Mouse (Mus musculus): ENCODE data around the gene Igsf8. TPM values are rescaled to one million over a fixed set of nuclear protein-coding genes. Genes with fewer than 3 reads are reported as not detected.

Igsf8 gene
- polyA plus RNA-seq, 2 experiments, result 11.0 to 15.4 TPM

DNA sequence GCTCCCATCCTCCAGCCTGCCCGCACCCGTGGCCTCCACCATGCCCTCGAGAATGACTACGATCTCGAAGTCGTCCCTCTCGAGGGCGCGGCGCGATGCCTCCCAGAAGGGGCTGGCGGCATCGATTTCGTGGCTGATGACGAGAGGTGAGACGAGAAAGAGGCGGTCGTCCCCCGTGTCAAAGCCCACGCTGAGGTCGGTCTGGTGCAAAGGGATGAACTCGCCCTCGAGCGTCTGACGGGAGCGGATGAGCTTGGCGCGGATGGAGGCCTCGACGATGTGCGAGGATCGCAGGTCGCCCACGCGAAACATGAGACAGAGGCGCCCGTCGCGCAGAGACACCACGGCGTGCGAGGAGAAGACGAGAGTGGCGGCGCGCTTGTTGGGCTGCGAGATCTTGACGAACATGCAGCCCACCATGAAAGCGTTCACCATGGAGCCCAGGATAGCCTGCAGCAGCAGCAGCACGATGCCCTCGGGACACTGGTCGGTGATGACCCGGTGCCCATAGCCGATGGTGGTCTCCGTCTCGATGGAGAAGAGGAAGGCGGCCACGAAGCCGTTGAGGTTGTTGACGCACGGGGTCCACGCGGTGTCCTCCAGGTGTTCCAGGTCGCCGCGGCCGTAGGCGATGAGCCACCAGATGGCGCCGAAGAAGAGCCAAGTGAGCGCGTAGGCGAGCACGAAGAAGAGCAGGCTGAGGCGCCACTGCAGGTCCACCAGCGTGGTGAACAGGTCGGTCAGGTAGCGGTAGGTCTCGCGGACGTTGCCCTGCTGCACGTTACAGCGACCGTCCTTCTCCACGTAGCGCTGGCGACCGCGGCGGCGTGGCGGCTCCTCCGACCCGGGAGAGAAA lies 64.5 kb downstream of the Igsf8 start:
- Histone ChIP-seq H3K4me1 (replicated peaks; ENCODE audit: control insufficient read depth in 2 of 2, insufficient read depth in 2 of 2, low read length in 1 of 2) (no peaks in the 10 kb centered on the region), H3K36me3 (replicated peaks; ENCODE audit: control insufficient read depth, insufficient read depth, low read depth) (no peaks in the 10 kb centered on the region), H3K4me3 (ENCODE audit: insufficient read depth in 1 of 2, low read depth in 2 of 2, low read length in 2 of 2) (peak overlapping the region in 1 of 2 experiments; percentile 35; a peak in 1 of 4 replicates), H3K27me3 (ENCODE audit: control insufficient read depth, insufficient read depth, low read length) (peaks cover 28% of the 10 kb centered on the region), H3K27ac (no peak overlapping the region), H3K9ac (replicated peaks) (no peak overlapping the region), H3K9me3 (ENCODE audit: control insufficient read depth, low read length) (no peaks in the 10 kb centered on the region), H3K4me2 (ENCODE audit: low read depth) (peak overlapping the region; percentile 52)
- TF ChIP-seq EP300 (IDR thresholded peaks at IDR 0.05; ENCODE audit: low read depth) (no peak), CTCF (IDR thresholded peaks at IDR 0.05; ENCODE audit: low read depth) (peak; percentile 79)
- ATAC-seq (ENCODE audit: insufficient read depth) (no peak), DNase-seq (ENCODE audit: low read depth in 3 of 3, low spot score in 3 of 3) (no peak)
- 16% methylated on average over 94 of the region's 94 CpGs for WGBS (ENCODE audit: insufficient replicate concordance)

DNA sequence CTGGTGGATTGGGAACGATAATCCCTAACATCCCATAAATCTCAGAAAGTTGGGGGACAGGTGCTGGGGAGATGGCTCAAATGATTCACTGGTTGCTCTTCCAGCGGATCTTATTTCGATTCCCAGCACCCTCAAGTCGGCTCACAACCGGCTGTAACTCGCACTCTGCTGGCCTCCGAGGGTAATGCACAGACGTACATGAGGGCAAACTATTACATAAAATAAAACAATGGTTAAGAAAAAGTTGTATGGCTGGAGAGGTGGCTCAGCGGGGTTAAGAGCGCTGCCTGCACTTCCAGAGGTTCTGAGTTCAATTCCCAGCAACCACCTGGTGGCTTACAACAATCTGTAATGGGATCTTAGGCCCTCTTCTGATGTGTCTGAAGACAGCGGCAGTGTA lies 65.2 kb downstream of the Igsf8 start:
- peaks cover 32% of the 10 kb centered on the region for H3K27me3 ChIP-seq (ENCODE audit: control insufficient read depth, insufficient read depth, low read length)
- ATAC-seq (ENCODE audit: insufficient read depth), result no peak
- H3K4me3 ChIP-seq (ENCODE audit: insufficient read depth in 1 of 2, low read depth in 2 of 2, low read length in 2 of 2), result no peak overlapping the region; a peak in 1 of 4 replicates
- H3K4me2 ChIP-seq (ENCODE audit: low read depth), result no peak overlapping the region; the same call in none of the 2 replicates
- no peaks in the 10 kb centered on the region for H3K9me3 ChIP-seq (ENCODE audit: control insufficient read depth, low read length)
- DNase-seq (ENCODE audit: low read depth in 3 of 3, low spot score in 3 of 3), result no peak
- no peak overlapping the region for H3K9ac ChIP-seq (replicated peaks)
- 34% methylated on average over 11 of the region's 11 CpGs for WGBS (ENCODE audit: insufficient replicate concordance)
- no peak overlapping the region for H3K27ac ChIP-seq
- TF ChIP-seq EP300 (IDR thresholded peaks at IDR 0.05; ENCODE audit: low read depth), result no peak
- no peak for TF ChIP-seq CTCF (IDR thresholded peaks at IDR 0.05; ENCODE audit: low read depth)
- H3K36me3 ChIP-seq (replicated peaks; ENCODE audit: control insufficient read depth, insufficient read depth, low read depth), result no peaks in the 10 kb centered on the region
- no peaks in the 10 kb centered on the region for H3K4me1 ChIP-seq (replicated peaks; ENCODE audit: control insufficient read depth in 2 of 2, insufficient read depth in 2 of 2, low read length in 1 of 2)

GRCm38 (mm10) chr1:172327206-172328001 lies 66.0 kb downstream of the Igsf8 start:
- no peak overlapping the region for H3K9ac ChIP-seq (replicated peaks)
- 59% methylated on average over 16 of the region's 16 CpGs for WGBS (ENCODE audit: insufficient replicate concordance)
- H3K27ac ChIP-seq, result no peak overlapping the region
- H3K4me3 ChIP-seq (ENCODE audit: insufficient read depth in 1 of 2, low read depth in 2 of 2, low read length in 2 of 2), result no peak overlapping the region
- ATAC-seq (ENCODE audit: insufficient read depth) (no peak), DNase-seq (ENCODE audit: low read depth in 3 of 3, low spot score in 3 of 3) (no peak)
- H3K4me2 ChIP-seq (ENCODE audit: low read depth), result no peak overlapping the region
- no peaks in the 10 kb centered on the region for H3K9me3 ChIP-seq (ENCODE audit: control insufficient read depth, low read length)
- TF ChIP-seq EP300 (IDR thresholded peaks at IDR 0.05; ENCODE audit: low read depth) (no peak), CTCF (IDR thresholded peaks at IDR 0.05; ENCODE audit: low read depth) (no peak)
- no peaks in the 10 kb centered on the region for H3K36me3 ChIP-seq (replicated peaks; ENCODE audit: control insufficient read depth, insufficient read depth, low read depth)
- H3K4me1 ChIP-seq (replicated peaks; ENCODE audit: control insufficient read depth in 2 of 2, insufficient read depth in 2 of 2, low read length in 1 of 2), result no peaks in the 10 kb centered on the region
- H3K27me3 ChIP-seq (ENCODE audit: control insufficient read depth, insufficient read depth, low read length), result peaks cover 32% of the 10 kb centered on the region

DNA sequence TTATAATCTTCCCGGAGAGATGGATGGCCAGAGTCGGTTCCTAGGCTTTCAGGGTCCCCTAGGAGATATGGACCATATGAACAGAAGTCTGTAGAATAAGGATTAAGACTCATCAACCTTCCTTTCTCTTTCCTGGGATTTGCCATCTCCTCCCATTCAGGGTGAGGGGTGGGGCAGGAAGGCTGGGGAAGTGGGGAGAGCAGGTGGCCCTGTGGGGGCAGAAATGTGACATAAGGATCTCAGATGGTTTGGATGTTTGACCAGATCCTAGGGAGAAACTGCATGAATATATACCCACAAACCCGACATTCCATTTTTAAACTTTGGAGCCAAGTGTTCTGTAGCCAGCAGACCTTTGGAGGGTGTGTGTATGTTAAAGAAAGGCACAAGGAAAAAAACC lies 66.6 kb downstream of the Igsf8 start:
- no peaks in the 10 kb centered on the region for H3K4me1 ChIP-seq (replicated peaks; ENCODE audit: control insufficient read depth in 2 of 2, insufficient read depth in 2 of 2, low read length in 1 of 2)
- H3K36me3 ChIP-seq (replicated peaks; ENCODE audit: control insufficient read depth, insufficient read depth, low read depth), result no peaks in the 10 kb centered on the region
- no peak overlapping the region for H3K9ac ChIP-seq (replicated peaks)
- DNase-seq (ENCODE audit: low read depth in 3 of 3, low spot score in 3 of 3) (no peak), ATAC-seq (ENCODE audit: insufficient read depth) (no peak)
- H3K4me3 ChIP-seq (ENCODE audit: insufficient read depth in 1 of 2, low read depth in 2 of 2, low read length in 2 of 2), result no peak overlapping the region
- 59% methylated on average over 3 of the region's 3 CpGs for WGBS (ENCODE audit: insufficient replicate concordance)
- no peak for TF ChIP-seq EP300 (IDR thresholded peaks at IDR 0.05; ENCODE audit: low read depth)
- TF ChIP-seq CTCF (IDR thresholded peaks at IDR 0.05; ENCODE audit: low read depth), result no peak
- peaks cover 32% of the 10 kb centered on the region for H3K27me3 ChIP-seq (ENCODE audit: control insufficient read depth, insufficient read depth, low read length)
- H3K9me3 ChIP-seq (ENCODE audit: control insufficient read depth, low read length), result no peaks in the 10 kb centered on the region
- no peak overlapping the region for H3K4me2 ChIP-seq (ENCODE audit: low read depth)
- no peak overlapping the region for H3K27ac ChIP-seq

- TF ChIP-seq EP300 (IDR thresholded peaks at IDR 0.05; ENCODE audit: low read depth) (no peak), CTCF (IDR thresholded peaks at IDR 0.05; ENCODE audit: low read depth) (no peak)
- DNase-seq (ENCODE audit: low read depth in 3 of 3, low spot score in 3 of 3) (no peak), ATAC-seq (ENCODE audit: insufficient read depth) (no peak)
- Histone ChIP-seq H3K4me3 (ENCODE audit: insufficient read depth in 1 of 2, low read depth in 2 of 2, low read length in 2 of 2) (no peak overlapping the region), H3K4me2 (ENCODE audit: low read depth) (no peak overlapping the region), H3K9me3 (ENCODE audit: control insufficient read depth, low read length) (no peaks in the 10 kb centered on the region), H3K27me3 (ENCODE audit: control insufficient read depth, insufficient read depth, low read length) (peaks cover 32% of the 10 kb centered on the region), H3K27ac (no peak overlapping the region), H3K36me3 (replicated peaks; ENCODE audit: control insufficient read depth, insufficient read depth, low read depth) (no peaks in the 10 kb centered on the region), H3K4me1 (replicated peaks; ENCODE audit: control insufficient read depth in 2 of 2, insufficient read depth in 2 of 2, low read length in 1 of 2) (no peaks in the 10 kb centered on the region), H3K9ac (replicated peaks) (no peak overlapping the region)
- 47% methylated on average over 7 of the region's 7 CpGs for WGBS (ENCODE audit: insufficient replicate concordance)
Measured at GRCm38 (mm10) chr1:172328461-172328860, 67.0 kb downstream of the Igsf8 start.
